Mouse (Mus musculus): ENCODE measurements around the gene Psmg1. TPM values are rescaled to one million over a fixed set of nuclear protein-coding genes. Genes with fewer than 3 reads are reported as not detected.
"Not testable (repeated sequence)": the region's sequence is repeated elsewhere in the genome, so short reads cannot be mapped to it uniquely, and the experiment has no call there.

Psmg1 gene
- polyA plus RNA-seq, 1 experiment from 2014 or later, result 104 TPM

GRCm38 (mm10) chr16:95991122-95991900 lies 551 bp upstream of the Psmg1 start:
- ATAC-seq (ENCODE audit: insufficient read depth), result no peak
- WGBS, result 7% methylated on average over 10 of the region's 10 CpGs

GRCm38 (mm10) chr16:95984911-95985310 lies 5.8 kb downstream of the Psmg1 start:
- ATAC-seq (ENCODE audit: insufficient read depth), result no peak
- Histone ChIP-seq H3K27ac (ENCODE audit: low read depth) (no peak overlapping the region), H3K9me3 (ENCODE audit: low read depth, low read length) (no peaks in the 10 kb centered on the region), H3K4me1 (ENCODE audit: insufficient read depth) (no peaks in the 10 kb centered on the region; the same call in 1 of the 2 replicates), H3K4me2 (no peak overlapping the region), H3K36me3 (ENCODE audit: insufficient read depth) (peaks cover 70% of the 10 kb centered on the region), H3K9ac (no peak overlapping the region), H3K27me3 (ENCODE audit: insufficient read depth, low read length) (no peaks in the 10 kb centered on the region), H3K4me3 (ENCODE audit: low read depth, low read length) (no peak overlapping the region)
- 79% methylated on average over 5 of the region's 5 CpGs for WGBS
- DNase-seq, result no peak
- no peak for TF ChIP-seq CTCF (IDR thresholded peaks at IDR 0.05; ENCODE audit: low read depth)

More at GRCm38 (mm10) chr16:95991122-95991900, 551 bp upstream of the Psmg1 start:
- Histone ChIP-seq H3K4me2 (peak overlapping the region; percentile 79), H3K27ac (ENCODE audit: low read depth) (peak overlapping the region; percentile 79), H3K36me3 (ENCODE audit: insufficient read depth) (peaks cover 48% of the 10 kb centered on the region), H3K4me3 (ENCODE audit: low read depth, low read length) (peak overlapping the region; percentile 83), H3K4me1 (ENCODE audit: insufficient read depth) (no peaks in the 10 kb centered on the region; the same call in 1 of the 2 replicates), H3K27me3 (ENCODE audit: insufficient read depth, low read length) (no peaks in the 10 kb centered on the region), H3K9ac (peak overlapping the region; percentile 82), H3K9me3 (ENCODE audit: low read depth, low read length) (no peaks in the 10 kb centered on the region)
- peak; percentile 20; the same call in 1 of the 2 replicates for TF ChIP-seq CTCF (IDR thresholded peaks at IDR 0.05; ENCODE audit: low read depth)
- DNase-seq, result peak; percentile 34

- 72% methylated on average over 7 of the region's 7 CpGs for WGBS
- H3K36me3 ChIP-seq (ENCODE audit: insufficient read depth), result peaks cover 65% of the 10 kb centered on the region
- H3K27me3 ChIP-seq (ENCODE audit: insufficient read depth, low read length), result no peaks in the 10 kb centered on the region
- H3K9me3 ChIP-seq (ENCODE audit: low read depth, low read length), result no peaks in the 10 kb centered on the region
- no peaks in the 10 kb centered on the region for H3K4me1 ChIP-seq (ENCODE audit: insufficient read depth)
- ATAC-seq (ENCODE audit: insufficient read depth) (no peak), DNase-seq (peak; percentile 45)
- H3K27ac ChIP-seq (ENCODE audit: low read depth), result no peak overlapping the region
- H3K9ac ChIP-seq, result no peak overlapping the region
- TF ChIP-seq CTCF (IDR thresholded peaks at IDR 0.05; ENCODE audit: low read depth), result peak; percentile 60
- no peak overlapping the region for H3K4me2 ChIP-seq
- H3K4me3 ChIP-seq (ENCODE audit: low read depth, low read length), result no peak overlapping the region
Observed at GRCm38 (mm10) chr16:95983601-95984000, 7.2 kb downstream of the Psmg1 start.

- no peak overlapping the region for H3K4me2 ChIP-seq
- no peaks in the 10 kb centered on the region for H3K36me3 ChIP-seq (ENCODE audit: insufficient read depth)
- WGBS, result 78% methylated on average over 2 of the region's 2 CpGs
- H3K27me3 ChIP-seq (ENCODE audit: insufficient read depth, low read length), result no peaks in the 10 kb centered on the region
- H3K27ac ChIP-seq (ENCODE audit: low read depth), result no peak overlapping the region
- no peak for TF ChIP-seq CTCF (IDR thresholded peaks at IDR 0.05; ENCODE audit: low read depth)
- no peaks in the 10 kb centered on the region for H3K9me3 ChIP-seq (ENCODE audit: low read depth, low read length)
- ATAC-seq (ENCODE audit: insufficient read depth), result 0 out of 2 replicates have a peak, but pooled peaks have one; percentile 41
- H3K9ac ChIP-seq, result no peak overlapping the region
- H3K4me1 ChIP-seq (ENCODE audit: insufficient read depth), result no peaks in the 10 kb centered on the region
- no peak overlapping the region for H3K4me3 ChIP-seq (ENCODE audit: low read depth, low read length)
- peak; percentile 51 for DNase-seq
Observed at GRCm38 (mm10) chr16:95970841-95971240, 19.9 kb downstream of the Psmg1 start.

GRCm38 (mm10) chr16:95967455-95967854 lies 23.3 kb downstream of the Psmg1 start:
- no peak for DNase-seq

GRCm38 (mm10) chr16:95964427-95965023 lies 26.2 kb downstream of the Psmg1 start:
- H3K9ac ChIP-seq, result no peak overlapping the region
- DNase-seq, result peak; percentile 92
- H3K4me1 ChIP-seq (ENCODE audit: insufficient read depth), result no peaks in the 10 kb centered on the region
- peak; percentile 80 for TF ChIP-seq CTCF (IDR thresholded peaks at IDR 0.05; ENCODE audit: low read depth)
- WGBS, result 36% methylated on average over 11 of the region's 11 CpGs
- no peak overlapping the region for H3K4me2 ChIP-seq
- H3K4me3 ChIP-seq (ENCODE audit: low read depth, low read length), result no peak overlapping the region
- H3K27ac ChIP-seq (ENCODE audit: low read depth), result no peak overlapping the region
- no peaks in the 10 kb centered on the region for H3K9me3 ChIP-seq (ENCODE audit: low read depth, low read length)
- no peaks in the 10 kb centered on the region for H3K27me3 ChIP-seq (ENCODE audit: insufficient read depth, low read length)
- 0 out of 2 replicates have a peak, but pooled peaks have one; percentile 50 for ATAC-seq (ENCODE audit: insufficient read depth)
- no peaks in the 10 kb centered on the region for H3K36me3 ChIP-seq (ENCODE audit: insufficient read depth)

More at GRCm38 (mm10) chr16:95967455-95967854, 23.3 kb downstream of the Psmg1 start:
- no peak for ATAC-seq (ENCODE audit: insufficient read depth)
- H3K27me3 ChIP-seq (ENCODE audit: insufficient read depth, low read length), result no peaks in the 10 kb centered on the region
- no peaks in the 10 kb centered on the region for H3K36me3 ChIP-seq (ENCODE audit: insufficient read depth)
- H3K9me3 ChIP-seq (ENCODE audit: low read depth, low read length), result no peaks in the 10 kb centered on the region
- H3K9ac ChIP-seq, result no peak overlapping the region
- H3K27ac ChIP-seq (ENCODE audit: low read depth), result no peak overlapping the region
- no peak for TF ChIP-seq CTCF (IDR thresholded peaks at IDR 0.05; ENCODE audit: low read depth)
- WGBS, result 60% methylated on average over 11 of the region's 11 CpGs
- no peaks in the 10 kb centered on the region for H3K4me1 ChIP-seq (ENCODE audit: insufficient read depth)
- no peak overlapping the region for H3K4me3 ChIP-seq (ENCODE audit: low read depth, low read length)
- H3K4me2 ChIP-seq, result no peak overlapping the region

- not testable (repeated sequence) for H3K4me3 ChIP-seq (ENCODE audit: low read depth, low read length); ATAC-seq (ENCODE audit: insufficient read depth); H3K9me3 ChIP-seq (ENCODE audit: low read depth, low read length); H3K27me3 ChIP-seq (ENCODE audit: insufficient read depth, low read length); H3K36me3 ChIP-seq (ENCODE audit: insufficient read depth); H3K4me1 ChIP-seq (ENCODE audit: insufficient read depth); H3K27ac ChIP-seq (ENCODE audit: low read depth); H3K9ac ChIP-seq; H3K4me2 ChIP-seq; DNase-seq
- WGBS, result 72% methylated on average over 1 of the region's 1 CpGs
Observed at GRCm38 (mm10) chr16:95961484-95961883, 29.3 kb downstream of the Psmg1 start.

- not testable (repeated sequence) for H3K36me3 ChIP-seq (ENCODE audit: insufficient read depth); ATAC-seq (ENCODE audit: insufficient read depth); H3K9me3 ChIP-seq (ENCODE audit: low read depth, low read length); DNase-seq; H3K9ac ChIP-seq; H3K27me3 ChIP-seq (ENCODE audit: insufficient read depth, low read length); H3K4me3 ChIP-seq (ENCODE audit: low read depth, low read length); H3K4me1 ChIP-seq (ENCODE audit: insufficient read depth); H3K4me2 ChIP-seq; H3K27ac ChIP-seq (ENCODE audit: low read depth)
- WGBS, result 88% methylated on average over 2 of the region's 2 CpGs
Observed at GRCm38 (mm10) chr16:95960689-95961088, 30.1 kb downstream of the Psmg1 start.
